Mouse (Mus musculus) neural tube, embryonic 11.5 days (tissue): ENCODE measurements around the gene Mrgprb2. TPM values are rescaled to one million over a fixed set of nuclear protein-coding genes. Genes with fewer than 3 reads are reported as not detected.

Source experiments
- ATAC-seq: fragments of 200-750 bp; cut with Nextera tagmentation; 2 replicates; pipeline ENCODE4 v1.8.0; 2017; ENCODE audit warnings: moderate number of reproducible peaks, mild to moderate bottlenecking, moderate TSS enrichment, moderate library complexity; ENCODE audit not compliant: insufficient read depth, low FRiP score, low TSS enrichment
- DNase-seq: peaks from one replicate; pipeline ENCODE4 v3.0.0-alpha.2; 2015; ENCODE audit warnings: low spot score
- H3K27ac ChIP-seq: fragments of 300-500 bp; sonication (generic); 2 replicates; pipeline ENCODE4 v1.5.1; 2014; ENCODE audit warnings: low read depth, mild to moderate bottlenecking, low read length
- H3K27me3 ChIP-seq: fragments of 300-500 bp; sonication (generic); 2 replicates; pipeline ENCODE4 v1.6.1; 2014; ENCODE audit warnings: mild to moderate bottlenecking, low read length, mixed read lengths; ENCODE audit not compliant: control insufficient read depth, insufficient read depth
- H3K36me3 ChIP-seq: fragments of 300-500 bp; sonication (generic); 2 replicates; pipeline ENCODE4 v1.6.1; 2014; ENCODE audit warnings: mild to moderate bottlenecking, low read length, moderate library complexity, mixed read lengths; ENCODE audit not compliant: control insufficient read depth, insufficient read depth
- H3K4me1 ChIP-seq: fragments of 300-500 bp; sonication (generic); 2 replicates; pipeline ENCODE4 v1.6.1; 2014; ENCODE audit warnings: low read length, mixed read lengths; ENCODE audit not compliant: control insufficient read depth, insufficient read depth
- H3K4me2 ChIP-seq: fragments of 300-500 bp; sonication (generic); 2 replicates; pipeline ENCODE4 v1.6.1; 2014; ENCODE audit warnings: low read depth, mild to moderate bottlenecking, moderate library complexity
- H3K4me3 ChIP-seq: fragments of 300-500 bp; sonication (generic); 2 replicates; pipeline ENCODE4 v1.5.1; 2014; ENCODE audit warnings: low read depth, low read length
- H3K9ac ChIP-seq: fragments of 300-500 bp; sonication (generic); 2 replicates; pipeline ENCODE4 v1.6.1; 2014; ENCODE audit warnings: mild to moderate bottlenecking, low read length
- H3K9me3 ChIP-seq: fragments of 300-500 bp; sonication (generic); 2 replicates; pipeline ENCODE4 v1.6.1; 2016; ENCODE audit warnings: low read length; ENCODE audit not compliant: control insufficient read depth
- polyA plus RNA-seq: library from polyadenylated mRNA; unstranded; fragments of >200 nt; fragmentation: Nextera tagmentation; extraction: Ambion mirVana; gene quantifications from 2 replicates; pipeline ENCODE4 v1.2.1, GENCODE M21; 2014

Gene Mrgprb2
- not detected in 2 replicates for polyA plus RNA-seq

- 0 out of 2 replicates have a peak, but pooled peaks cover 2% of the 10 kb centered on the region for H3K9me3 ChIP-seq
- no peaks in the 10 kb centered on the region for H3K4me1 ChIP-seq
- no peak within 1 kb of the TSS for H3K4me2 ChIP-seq
- no peak within 1 kb of the TSS for H3K27ac ChIP-seq
- DNase-seq = no peak
- no peak within 1 kb of the TSS for H3K4me3 ChIP-seq
- no peak within 1 kb of the TSS for H3K9ac ChIP-seq
- no peaks in the 10 kb centered on the region for H3K36me3 ChIP-seq
- ATAC-seq = no peak
- H3K27me3 ChIP-seq = no peaks in the 10 kb centered on the region
Observed at GRCm38 (mm10) chr7:48557986-48558385, at the start of gene Mrgprb2. TSS of gene Mrgprb2 (minus strand) at chr7:48558086.

Other genes starting within 250 kb of the Mrgprb2 start
- gene Mrgprb8, start 169.6 kb downstream of the Mrgprb2 start, polyA plus RNA-seq = not detected in 2 replicates
- gene Mrgprb1, start 101.7 kb downstream of the Mrgprb2 start, polyA plus RNA-seq = not detected in 2 replicates
- not detected in 2 replicates for gene Mrgprx2, start 58.8 kb downstream of the Mrgprb2 start, polyA plus RNA-seq
- gene Mrgprb3, start 85.7 kb upstream of the Mrgprb2 start, polyA plus RNA-seq = not detected in 2 replicates
- 39.0 and 41.2 TPM in 2 replicates for gene Zdhhc13, start 230.9 kb upstream of the Mrgprb2 start, polyA plus RNA-seq